Mouse (Mus musculus) olfactory bulb, adult 2 months (tissue): Measurements from ENCODE around the gene 1700018F24Rik.
"Not testable (repeated sequence)": the region's sequence is repeated elsewhere in the genome, so short reads cannot be mapped to it uniquely, and the experiment has no call there.

Experiments
- CTCF ChIP-seq: fragments of 200-500 bp; IDR thresholded peaks from 2 replicates; pipeline ENCODE4 v1.5.1; 2012; ENCODE audit warnings: low read depth, mild to moderate bottlenecking, low read length, moderate library complexity; ENCODE audit not compliant: insufficient read depth
- POLR2A ChIP-seq: fragments of 200-500 bp; IDR thresholded peaks from 2 replicates; pipeline ENCODE4 v1.6.1; 2012; ENCODE audit warnings: mild to moderate bottlenecking, low read depth, low read length, moderate library complexity; ENCODE audit not compliant: insufficient read depth

DNA sequence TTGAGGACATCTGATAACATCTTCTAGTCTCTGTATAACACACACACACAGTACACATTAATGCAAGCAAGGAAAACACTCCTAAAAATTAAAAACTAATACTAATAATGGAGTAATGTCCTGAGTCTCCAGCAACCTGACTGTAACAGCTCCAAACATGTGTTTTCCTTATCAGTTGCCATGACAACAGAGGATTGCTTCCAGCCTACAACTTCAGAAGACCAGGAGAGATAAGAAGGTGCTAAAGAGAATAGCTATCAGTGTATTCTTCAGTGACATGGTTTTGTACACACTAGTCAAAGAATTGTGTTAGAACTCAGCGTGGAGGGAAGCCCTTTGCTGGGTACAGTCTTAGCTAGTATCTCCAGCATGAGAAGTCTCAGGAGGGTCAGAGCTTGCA, 22.1 kb upstream of the 1700018F24Rik start:
- TF ChIP-seq CTCF, POLR2A: not testable (repeated sequence)
